Mouse (Mus musculus): ENCODE data around the gene Mrs2. TPM values are rescaled to one million over a fixed set of nuclear protein-coding genes. Genes with fewer than 3 reads are reported as not detected.

Gene Mrs2
- polyA plus RNA-seq, 1 experiment from 2014 or later = 21.8 TPM

Other genes with a start within 250 kb of the Mrs2 start
- 18.3 and 18.8 TPM in 2 replicates for gene BC005537, start 218.7 kb downstream of the Mrs2 start, polyA plus RNA-seq (2014; fragmentation: Nextera tagmentation; extraction: Ambion mirVana)
- 88.1 and 95.1 TPM in 2 replicates for gene Acot13, start 188.8 kb downstream of the Mrs2 start, polyA plus RNA-seq (2014; fragmentation: Nextera tagmentation; extraction: Ambion mirVana)
- gene Tdp2, start 188.7 kb downstream of the Mrs2 start, polyA plus RNA-seq (2014; fragmentation: Nextera tagmentation; extraction: Ambion mirVana) = 55.4 and 59.6 TPM in 2 replicates
- 0.40 TPM in 1 of 2 replicates, not detected in the other for gene D130043K22Rik, start 175.2 kb downstream of the Mrs2 start, polyA plus RNA-seq (2014; fragmentation: Nextera tagmentation; extraction: Ambion mirVana)
- gene Aldh5a1, start 82.7 kb downstream of the Mrs2 start, polyA plus RNA-seq (2014; fragmentation: Nextera tagmentation; extraction: Ambion mirVana) = 4.0 and 4.3 TPM in 2 replicates
- gene Gpld1, start 77.2 kb downstream of the Mrs2 start, polyA plus RNA-seq (2014; fragmentation: Nextera tagmentation; extraction: Ambion mirVana) = 0.48 and 0.61 TPM in 2 replicates
- 0.30 and 0.48 TPM in 2 replicates for gene Dcdc2a, start 35.6 kb upstream of the Mrs2 start, polyA plus RNA-seq (2014; fragmentation: Nextera tagmentation; extraction: Ambion mirVana)

All from liver, embryonic 11.5 days (tissue).